Mouse (Mus musculus) G1E-ER4 (cell line): ENCODE results near the gene Gm1673. TPM values are rescaled to one million over a fixed set of nuclear protein-coding genes. Genes with fewer than 3 reads are reported as not detected.

Source experiments
- GATA1 ChIP-seq: IDR thresholded peaks from one replicate; pipeline ENCODE4 v1.8.0; 2012; ENCODE audit warnings: low read length, inconsistent platforms
- polyA plus RNA-seq: library from polyadenylated mRNA; stranded (reverse); fragments of >175 nt; gene quantifications from 2 replicates; pipeline ENCODE4 v1.2.3, GENCODE M21; 2012

Gene Gm1673
- polyA plus RNA-seq, 1 experiment: not detected

DNA sequence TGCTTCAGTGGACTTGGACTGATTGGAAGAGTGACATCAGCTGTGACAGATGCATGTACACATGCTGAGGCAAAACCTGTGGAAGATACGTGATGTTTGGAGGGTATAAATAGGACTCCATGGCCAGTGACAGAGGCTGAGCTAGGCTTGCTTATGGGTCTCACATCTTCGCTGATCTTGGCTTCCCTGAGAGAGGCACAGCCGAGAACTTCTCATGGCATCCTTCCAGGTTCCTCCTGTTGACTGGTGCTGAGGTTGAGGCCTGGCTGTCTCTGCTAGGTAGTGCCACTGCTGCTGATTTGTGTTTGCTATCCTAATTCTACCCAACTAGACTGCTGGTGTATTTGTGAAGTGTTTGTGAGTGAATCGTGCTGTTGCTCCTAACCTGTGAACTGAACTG, 35.7 kb downstream of the Gm1673 start:
- no peak for TF ChIP-seq GATA1

GRCm38 (mm10) chr5:34030101-34030500, 46.9 kb downstream of the Gm1673 start:
- no peak for TF ChIP-seq GATA1

DNA sequence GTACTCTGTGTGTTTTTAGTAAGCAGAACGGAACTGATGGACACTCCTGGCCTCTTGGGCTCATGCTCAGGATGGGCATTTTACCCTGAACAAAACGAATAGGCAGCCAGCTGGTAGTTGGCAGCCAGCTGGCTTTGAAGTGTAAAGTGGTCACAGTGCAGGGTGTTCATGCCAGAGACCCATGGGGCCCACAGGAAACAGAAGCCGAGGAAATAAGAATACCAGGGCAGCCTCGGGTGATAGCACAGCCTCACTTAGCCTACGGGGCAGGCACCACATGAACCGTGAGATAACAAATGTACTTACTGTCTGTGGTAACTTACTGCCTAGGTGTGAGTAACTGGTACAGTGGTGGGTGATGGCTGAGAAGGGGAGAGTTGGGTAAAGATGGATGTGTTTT, 47.8 kb downstream of the Gm1673 start:
- no peak for TF ChIP-seq GATA1

DNA sequence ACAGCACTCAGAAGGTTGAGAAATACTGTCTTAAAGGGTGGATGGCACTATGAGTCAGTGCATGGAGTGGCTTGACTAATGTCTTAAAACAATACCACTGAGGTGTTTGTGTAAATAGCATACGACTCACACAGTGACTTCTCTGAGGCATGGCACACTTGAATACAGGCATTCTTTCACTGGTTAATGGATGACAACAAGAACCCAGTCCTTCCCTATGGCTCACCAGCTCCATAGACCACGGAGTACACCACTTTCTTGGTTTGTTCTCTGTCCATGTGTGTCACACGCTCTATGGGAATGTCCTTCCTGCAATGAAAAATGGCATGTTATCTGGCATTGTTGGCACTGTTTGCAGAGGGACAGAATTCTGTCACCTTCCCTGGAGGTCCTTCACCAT, 49.3 kb downstream of the Gm1673 start:
- TF ChIP-seq GATA1: no peak

Other genes with a start within 250 kb of the Gm1673 start
- 36.7 and 39.6 TPM in 2 replicates for gene Letm1, start 200.6 kb upstream of the Gm1673 start, polyA plus RNA-seq
- gene Nsd2, start 162.7 kb upstream of the Gm1673 start, polyA plus RNA-seq: 11.3 and 11.6 TPM in 2 replicates
- 62.8 and 91.8 TPM in 2 replicates for gene Nelfa, start 47.0 kb upstream of the Gm1673 start, polyA plus RNA-seq
- gene Nat8l, start 12.6 kb downstream of the Gm1673 start, polyA plus RNA-seq: 0.01 TPM in 1 of 2 replicates, not detected in the other
- gene Poln, start 186.0 kb downstream of the Gm1673 start, polyA plus RNA-seq: 0.02 and 0.04 TPM in 2 replicates
- gene Haus3, start 186.1 kb downstream of the Gm1673 start, polyA plus RNA-seq: 0.85 and 1.7 TPM in 2 replicates
- gene Mxd4, start 204.3 kb downstream of the Gm1673 start, polyA plus RNA-seq: 16.9 and 18.2 TPM in 2 replicates